Mouse (Mus musculus): ENCODE results near the gene Eif2ak2.

DNA sequence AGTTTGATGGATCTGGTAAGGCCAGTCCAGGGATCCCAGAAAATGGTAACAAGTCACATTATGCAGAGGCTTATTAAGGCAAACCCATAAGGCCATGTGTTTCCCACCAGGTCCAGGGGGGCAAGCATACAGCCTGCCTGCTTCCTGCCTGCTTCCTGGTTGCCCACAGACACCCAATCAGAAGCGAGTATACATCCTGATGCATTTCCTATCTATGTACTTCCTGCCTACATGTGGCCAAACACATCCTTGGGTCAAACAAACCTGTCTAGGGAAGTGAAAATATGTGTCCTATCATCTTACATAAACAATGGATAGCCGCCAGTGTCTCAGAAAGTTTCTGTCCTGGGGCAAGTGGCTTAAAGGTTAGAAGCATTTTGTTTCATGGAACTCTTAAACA, 20.8 kb upstream of the Eif2ak2 start:
- no peak for TF ChIP-seq POU5F1 (IDR thresholded peaks at IDR 0.05; ENCODE audit: borderline replicate concordance, low read length)
- TF ChIP-seq CTCF (conservative IDR thresholded peaks at IDR 0.05; ENCODE audit: low read length) = no peak
- no peak for TF ChIP-seq NANOG (IDR thresholded peaks at IDR 0.05; ENCODE audit: borderline replicate concordance, low read length)

Measured in E14TG2a.4 (cell line).